Mouse (Mus musculus): ENCODE measurements at regions not wholly inside any gene's neighbourhood (a gene's known extent, or its start where the extent isn't known, plus 50 kb on each side); places are given as distances from the start of the nearest gene placed in this dataset.
"Not testable (repeated sequence)": the region's sequence is repeated elsewhere in the genome, so short reads cannot be mapped to it uniquely, and the experiment has no call there.

- no peak for DNase-seq (ENCODE audit: low spot score in 2 of 2)
These were observed 199.4 kb downstream of the Antxr2 start for GRCm38 (mm10) chr5:97831421-97831820.

- DNase-seq (ENCODE audit: low spot score in 2 of 2): no peak
These were observed 213.4 kb downstream of the Antxr2 start for GRCm38 (mm10) chr5:97817485-97817884.

GRCm38 (mm10) chr5:97815357-97815756 lies 215.5 kb downstream of the Antxr2 start:
- DNase-seq (ENCODE audit: low spot score in 2 of 2): no peak

- no peak for DNase-seq (ENCODE audit: low spot score in 2 of 2)
These were observed 216.1 kb downstream of the Antxr2 start for GRCm38 (mm10) chr5:97814700-97815099.

GRCm38 (mm10) chr5:97812611-97813350 lies 218.1 kb downstream of the Antxr2 start:
- DNase-seq (ENCODE audit: low spot score in 2 of 2): no peak

- DNase-seq (ENCODE audit: low spot score in 2 of 2): no peak
These were observed 221.8 kb downstream of the Antxr2 start for GRCm38 (mm10) chr5:97809007-97809406.

GRCm38 (mm10) chr5:97807171-97807570 lies 223.7 kb downstream of the Antxr2 start:
- no peak for DNase-seq (ENCODE audit: low spot score in 2 of 2)

- no peak for DNase-seq (ENCODE audit: low spot score in 2 of 2)
These were observed 224.1 kb downstream of the Antxr2 start for GRCm38 (mm10) chr5:97806754-97807153.

- DNase-seq (ENCODE audit: low spot score in 2 of 2): no peak
These were observed 230.8 kb downstream of the Antxr2 start for GRCm38 (mm10) chr5:97800017-97800416.

GRCm38 (mm10) chr5:97788175-97788574 lies 242.7 kb downstream of the Antxr2 start:
- DNase-seq (ENCODE audit: low spot score in 2 of 2): no peak

GRCm38 (mm10) chr5:97787001-97787400 lies 243.8 kb downstream of the Antxr2 start:
- DNase-seq (ENCODE audit: low spot score in 2 of 2): no peak

- DNase-seq (ENCODE audit: low spot score in 2 of 2): not testable (repeated sequence)
These were observed 255.7 kb downstream of the Antxr2 start for GRCm38 (mm10) chr5:97775100-97775499.

- DNase-seq (ENCODE audit: low spot score in 2 of 2): not testable (repeated sequence)
These were observed 257.4 kb downstream of the Antxr2 start for GRCm38 (mm10) chr5:97773451-97773850.

- DNase-seq (ENCODE audit: low spot score in 2 of 2): no peak
These were observed 280.5 kb upstream of the Gk2 start for GRCm38 (mm10) chr5:97737339-97737738.

GRCm38 (mm10) chr5:97730920-97731319 lies 274.1 kb upstream of the Gk2 start:
- no peak for DNase-seq (ENCODE audit: low spot score in 2 of 2)

GRCm38 (mm10) chr5:97719364-97719763 lies 262.5 kb upstream of the Gk2 start:
- not testable (repeated sequence) for DNase-seq (ENCODE audit: low spot score in 2 of 2)

- no peak for DNase-seq (ENCODE audit: low spot score in 2 of 2)
These were observed 248.4 kb upstream of the Gk2 start for GRCm38 (mm10) chr5:97705270-97705669.

GRCm38 (mm10) chr5:97700507-97700906 lies 243.7 kb upstream of the Gk2 start:
- DNase-seq (ENCODE audit: low spot score in 2 of 2): no peak

- no peak for DNase-seq (ENCODE audit: low spot score in 2 of 2)
These were observed 240.8 kb upstream of the Gk2 start for GRCm38 (mm10) chr5:97697581-97698134.

- DNase-seq (ENCODE audit: low spot score in 2 of 2): no peak
These were observed 236.6 kb upstream of the Gk2 start for GRCm38 (mm10) chr5:97693333-97693940.

- DNase-seq (ENCODE audit: low spot score in 2 of 2): no peak
These were observed 228.6 kb upstream of the Gk2 start for GRCm38 (mm10) chr5:97685443-97685842.

GRCm38 (mm10) chr5:97684592-97685258 lies 227.9 kb upstream of the Gk2 start:
- DNase-seq (ENCODE audit: low spot score in 2 of 2): no peak

GRCm38 (mm10) chr5:97669726-97670125 lies 212.9 kb upstream of the Gk2 start:
- DNase-seq (ENCODE audit: low spot score in 2 of 2): no peak
